In the genomic region with DNA sequence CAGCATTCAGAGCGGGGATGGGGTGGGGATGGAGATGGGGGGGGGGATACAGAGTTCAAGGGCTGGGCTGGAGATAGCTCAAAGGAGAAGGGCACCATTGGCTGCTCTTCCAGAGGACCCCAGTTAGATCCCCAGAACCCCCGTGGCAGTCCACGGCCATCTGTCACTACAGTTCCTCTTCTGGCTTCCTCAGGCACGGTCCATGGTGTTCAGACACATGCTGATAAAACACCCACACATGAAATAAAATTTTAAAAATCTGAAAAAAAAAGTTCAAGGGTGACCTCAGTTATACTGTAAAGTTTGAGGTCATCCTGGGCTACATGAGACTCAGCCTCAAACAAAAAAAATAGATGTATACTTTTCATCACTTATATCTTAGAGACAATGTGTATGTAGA, we compare ENCODE assay signal across 27 mouse cellular contexts.
"Had no signal": no experiment of that assay in that cellular context is flagged by ENCODE, and none has a peak within 500 bp of the region (broad histone marks: within the 10 kb centered on the region; RNA-seq: fewer than 3 reads in every experiment).

No protein-coding gene starts in this region.

- H3K27me3 ChIP-seq: embryonic facial prominence, embryonic 12.5 days; embryonic facial prominence, embryonic 13.5 days; embryonic facial prominence, embryonic 15.5 days; forebrain, embryonic 12.5 days; forebrain, embryonic 13.5 days; forebrain, embryonic 15.5 days had no signal

- H3K9ac ChIP-seq: embryonic facial prominence, embryonic 12.5 days; embryonic facial prominence, embryonic 13.5 days; embryonic facial prominence, embryonic 15.5 days; forebrain, embryonic 12.5 days; forebrain, embryonic 13.5 days; forebrain, embryonic 15.5 days; forebrain, postnatal 0 days had no signal

- H3K27ac ChIP-seq: embryonic facial prominence, embryonic 10.5 days; embryonic facial prominence, embryonic 12.5 days; embryonic facial prominence, embryonic 13.5 days; embryonic facial prominence, embryonic 15.5 days; forebrain, embryonic 10.5 days; forebrain, embryonic 12.5 days; forebrain, embryonic 13.5 days; forebrain, embryonic 15.5 days; gastrocnemius, adult 2 months; heart, adult 2 months; heart, embryonic 10.5 days had no signal

- ATAC-seq: forebrain, embryonic 13.5 days; forebrain, embryonic 14.5 days; forebrain, embryonic 15.5 days; forebrain, embryonic 16.5 days; forebrain, postnatal 0 days had no signal

- H3K9me3 ChIP-seq: embryonic facial prominence, embryonic 10.5 days; embryonic facial prominence, embryonic 12.5 days; embryonic facial prominence, embryonic 13.5 days; embryonic facial prominence, embryonic 15.5 days; forebrain, embryonic 10.5 days; forebrain, embryonic 12.5 days; forebrain, embryonic 13.5 days; forebrain, embryonic 15.5 days; heart, embryonic 10.5 days had no signal

- H3K4me1 ChIP-seq: embryonic facial prominence, embryonic 10.5 days; embryonic facial prominence, embryonic 12.5 days; embryonic facial prominence, embryonic 13.5 days; embryonic facial prominence, embryonic 15.5 days; forebrain, embryonic 10.5 days; forebrain, embryonic 12.5 days; forebrain, embryonic 13.5 days; forebrain, embryonic 15.5 days; heart, embryonic 10.5 days had no signal

- H3K4me2 ChIP-seq: embryonic facial prominence, embryonic 12.5 days; embryonic facial prominence, embryonic 13.5 days; embryonic facial prominence, embryonic 15.5 days; forebrain, embryonic 12.5 days; forebrain, embryonic 13.5 days; forebrain, embryonic 15.5 days had no signal

- H3K36me3 ChIP-seq: embryonic facial prominence, embryonic 10.5 days; embryonic facial prominence, embryonic 12.5 days; embryonic facial prominence, embryonic 13.5 days; embryonic facial prominence, embryonic 15.5 days; forebrain, embryonic 10.5 days; forebrain, embryonic 12.5 days; forebrain, embryonic 15.5 days; heart, embryonic 10.5 days had no signal

- H3K4me3 ChIP-seq: embryonic facial prominence, embryonic 10.5 days; embryonic facial prominence, embryonic 12.5 days; embryonic facial prominence, embryonic 13.5 days; embryonic facial prominence, embryonic 15.5 days; erythroblast, embryonic 14.5 days; forebrain, embryonic 10.5 days; forebrain, embryonic 12.5 days; forebrain, embryonic 13.5 days; forebrain, embryonic 15.5 days; gastrocnemius, adult 2 months; heart, adult 2 months; heart, embryonic 10.5 days had no signal

- DNase-seq: cerebellum, adult 8-10 months; cerebellum, adult 9-10 months; cerebellum, adult 9-11 months; cerebellum, postnatal 10 days; cerebellum, postnatal 14 days; cerebellum, postnatal 25 days; cerebellum, postnatal 36 days; embryo, embryonic 11 days; forebrain, postnatal 0 days; gastrocnemius, adult 2 months; gastrocnemius, postnatal 10 days; gastrocnemius, postnatal 14 days; gastrocnemius, postnatal 25 days; gastrocnemius, postnatal 36 days; heart, adult 2 months had no signal
